Mouse (Mus musculus) brain, adult 2 months (tissue): ENCODE results near the gene Il1rapl1.
A peak's percentile ranks its signal among the peaks of the same experiment; 100 is the strongest.

ENCODE experiments used
- DNase-seq: peaks from one replicate; pipeline ENCODE4 v3.0.0; 2011; ENCODE audit warnings: low read depth, low spot score

The Il1rapl1 gene

GRCm38 (mm10) chrX:88115609-88116073, at the start of gene Il1rapl1:
Gene Il1rapl1 (minus strand): TSS chrX:88115645.
- peak; percentile 86 for DNase-seq

GRCm38 (mm10) chrX:88158037-88158436, 42.6 kb upstream of the Il1rapl1 start:
- DNase-seq = peak; percentile 2

- DNase-seq = no peak
Measured at GRCm38 (mm10) chrX:88125612-88126011, 10.2 kb upstream of the Il1rapl1 start.

- peak; percentile 74 for DNase-seq
Measured at GRCm38 (mm10) chrX:88120070-88120469, 4.6 kb upstream of the Il1rapl1 start.

GRCm38 (mm10) chrX:88117858-88118257, 2.4 kb upstream of the Il1rapl1 start:
- peak; percentile 21 for DNase-seq

GRCm38 (mm10) chrX:88116326-88116725, 881 bp upstream of the Il1rapl1 start:
- no peak for DNase-seq

- peak; percentile 58 for DNase-seq
Measured at GRCm38 (mm10) chrX:88113561-88113960, 1.9 kb downstream of the Il1rapl1 start.

GRCm38 (mm10) chrX:88112254-88112653, 3.2 kb downstream of the Il1rapl1 start:
- DNase-seq = peak; percentile 69

GRCm38 (mm10) chrX:88109733-88110132, 5.7 kb downstream of the Il1rapl1 start:
- peak; percentile 84 for DNase-seq

- DNase-seq = peak; percentile 81
Measured at GRCm38 (mm10) chrX:88093936-88094569, 21.4 kb downstream of the Il1rapl1 start.

GRCm38 (mm10) chrX:88089873-88090272, 25.6 kb downstream of the Il1rapl1 start:
- DNase-seq = peak; percentile 55

GRCm38 (mm10) chrX:88072741-88073419, 42.6 kb downstream of the Il1rapl1 start:
- peak; percentile 79 for DNase-seq

GRCm38 (mm10) chrX:88070368-88070767, 45.1 kb downstream of the Il1rapl1 start:
- peak; percentile 80 for DNase-seq

GRCm38 (mm10) chrX:88043556-88043955, 71.9 kb downstream of the Il1rapl1 start:
- DNase-seq = peak; percentile 56

GRCm38 (mm10) chrX:88038984-88039383, 76.5 kb downstream of the Il1rapl1 start:
- DNase-seq = peak; percentile 45

GRCm38 (mm10) chrX:87897172-87897571, 218.3 kb downstream of the Il1rapl1 start:
- DNase-seq = no peak

GRCm38 (mm10) chrX:87891916-87892315, 223.5 kb downstream of the Il1rapl1 start:
- DNase-seq = no peak

GRCm38 (mm10) chrX:87854107-87854506, 261.3 kb downstream of the Il1rapl1 start:
- DNase-seq = peak; percentile 38

GRCm38 (mm10) chrX:87813884-87814283, 301.6 kb downstream of the Il1rapl1 start:
- DNase-seq = no peak

GRCm38 (mm10) chrX:87807717-87808116, 307.7 kb downstream of the Il1rapl1 start:
- DNase-seq = peak; percentile 66

- DNase-seq = peak; percentile 65
Measured at GRCm38 (mm10) chrX:87793011-87793410, 322.4 kb downstream of the Il1rapl1 start.

GRCm38 (mm10) chrX:87710589-87710988, 404.9 kb downstream of the Il1rapl1 start:
- DNase-seq = peak; percentile 91

- DNase-seq = peak; percentile 26
Measured at GRCm38 (mm10) chrX:87663856-87664255, 451.6 kb downstream of the Il1rapl1 start.
